26 mouse cellular contexts compared by ENCODE assay signal in the genomic region with DNA sequence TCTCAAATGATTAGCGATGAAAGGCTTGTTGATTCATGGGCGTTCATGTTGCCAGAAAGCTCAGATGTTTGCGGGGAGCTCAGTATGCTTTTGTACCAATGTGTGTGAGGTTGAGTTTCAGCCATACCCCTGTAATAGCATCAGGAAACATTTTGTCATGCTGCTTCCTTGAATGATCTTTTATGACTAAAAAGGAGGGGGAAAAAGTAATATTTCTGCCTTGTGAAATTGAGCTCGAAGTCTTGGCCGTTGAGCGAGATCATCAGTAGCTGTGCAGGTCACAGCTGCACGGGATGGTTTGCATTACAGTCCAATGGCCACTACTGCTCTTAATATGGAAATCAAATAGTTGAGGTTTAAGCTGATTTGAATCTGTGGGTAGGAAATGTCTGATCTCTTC.
DNase-seq lines count a peak whose midpoint lies in the region; ATAC-seq lines count a peak whose summit lies in the region.
"Had no signal": no experiment of that assay in that cellular context is flagged by ENCODE, and none has a peak within 500 bp of the region (broad histone marks: within the 10 kb centered on the region; RNA-seq: fewer than 3 reads in every experiment).

No protein-coding gene starts in this region.

- H3K27ac ChIP-seq in embryonic facial prominence, embryonic 11.5 days (replicated peaks; ENCODE audit: low read depth, low read length) = no peak overlapping the region
- H3K27ac ChIP-seq in embryonic facial prominence, embryonic 10.5 days (replicated peaks) = no peak overlapping the region
- no peak overlapping the region for H3K27ac ChIP-seq in limb, embryonic 11.5 days (replicated peaks; ENCODE audit: low read depth, low read length)
- no peak overlapping the region for H3K27ac ChIP-seq in limb, embryonic 10.5 days
- H3K27ac ChIP-seq: embryonic facial prominence, embryonic 12.5 days; embryonic facial prominence, embryonic 15.5 days; forebrain, embryonic 10.5 days; forebrain, embryonic 12.5 days had no signal

- no peaks in the 10 kb centered on the region for H3K36me3 ChIP-seq in embryonic facial prominence, embryonic 11.5 days (replicated peaks; ENCODE audit: control insufficient read depth, insufficient read depth, low read depth, low read length)
- no peaks in the 10 kb centered on the region for H3K36me3 ChIP-seq in embryonic facial prominence, embryonic 10.5 days (replicated peaks)
- no peaks in the 10 kb centered on the region for H3K36me3 ChIP-seq in limb, embryonic 11.5 days (ENCODE audit: control insufficient read depth, insufficient read depth, low read length)
- no peaks in the 10 kb centered on the region for H3K36me3 ChIP-seq in limb, embryonic 10.5 days
- H3K36me3 ChIP-seq: embryonic facial prominence, embryonic 12.5 days; embryonic facial prominence, embryonic 15.5 days; forebrain, embryonic 10.5 days; forebrain, embryonic 12.5 days; G1E had no signal

- no peaks in the 10 kb centered on the region for H3K4me1 ChIP-seq in embryonic facial prominence, embryonic 11.5 days (ENCODE audit: control insufficient read depth, insufficient read depth, low read length)
- no peaks in the 10 kb centered on the region for H3K4me1 ChIP-seq in embryonic facial prominence, embryonic 10.5 days
- no peaks in the 10 kb centered on the region for H3K4me1 ChIP-seq in limb, embryonic 11.5 days (ENCODE audit: control insufficient read depth, insufficient read depth, low read length)
- H3K4me1 ChIP-seq in limb, embryonic 10.5 days = no peaks in the 10 kb centered on the region
- H3K4me1 ChIP-seq: embryonic facial prominence, embryonic 15.5 days; forebrain, embryonic 10.5 days; forebrain, embryonic 12.5 days had no signal

- H3K4me3 ChIP-seq in embryonic facial prominence, embryonic 11.5 days (ENCODE audit: low read depth, low read length) = no peak overlapping the region
- no peak overlapping the region for H3K4me3 ChIP-seq in embryonic facial prominence, embryonic 10.5 days
- H3K4me3 ChIP-seq in limb, embryonic 11.5 days (ENCODE audit: low read depth, low read length) = no peak overlapping the region
- no peak overlapping the region for H3K4me3 ChIP-seq in limb, embryonic 10.5 days
- H3K4me3 ChIP-seq: embryonic facial prominence, embryonic 12.5 days; embryonic facial prominence, embryonic 15.5 days; erythroblast, embryonic 14.5 days; forebrain, embryonic 10.5 days; forebrain, embryonic 12.5 days had no signal

- no peaks in the 10 kb centered on the region for H3K9me3 ChIP-seq in embryonic facial prominence, embryonic 11.5 days (replicated peaks; ENCODE audit: control insufficient read depth, low read length)
- no peaks in the 10 kb centered on the region for H3K9me3 ChIP-seq in embryonic facial prominence, embryonic 10.5 days
- no peaks in the 10 kb centered on the region for H3K9me3 ChIP-seq in limb, embryonic 11.5 days (ENCODE audit: control insufficient read depth, low read length)
- no peaks in the 10 kb centered on the region for H3K9me3 ChIP-seq in limb, embryonic 10.5 days (replicated peaks)
- H3K9me3 ChIP-seq: embryonic facial prominence, embryonic 12.5 days; embryonic facial prominence, embryonic 15.5 days; forebrain, embryonic 12.5 days had no signal

- no peak overlapping the region for H3K9ac ChIP-seq in embryonic facial prominence, embryonic 11.5 days (replicated peaks; ENCODE audit: low read length)
- no peak overlapping the region for H3K9ac ChIP-seq in limb, embryonic 11.5 days (ENCODE audit: low read length)
- H3K9ac ChIP-seq: embryonic facial prominence, embryonic 12.5 days; embryonic facial prominence, embryonic 15.5 days; forebrain, embryonic 12.5 days had no signal

- no peak overlapping the region for H3K4me2 ChIP-seq in embryonic facial prominence, embryonic 11.5 days (ENCODE audit: low read depth, low read length)
- no peak overlapping the region for H3K4me2 ChIP-seq in limb, embryonic 11.5 days (ENCODE audit: low read depth, severe bottlenecking)
- H3K4me2 ChIP-seq: embryonic facial prominence, embryonic 12.5 days; embryonic facial prominence, embryonic 15.5 days; forebrain, embryonic 12.5 days had no signal

- H3K27me3 ChIP-seq in embryonic facial prominence, embryonic 11.5 days (ENCODE audit: control insufficient read depth, insufficient read depth, low read length) = no peaks in the 10 kb centered on the region
- H3K27me3 ChIP-seq in embryonic facial prominence, embryonic 10.5 days (replicated peaks; ENCODE audit: low read depth, poor library complexity, severe bottlenecking) = no peaks in the 10 kb centered on the region
- no peaks in the 10 kb centered on the region for H3K27me3 ChIP-seq in limb, embryonic 11.5 days (ENCODE audit: control insufficient read depth, insufficient read depth, low read length)
- H3K27me3 ChIP-seq in limb, embryonic 10.5 days (ENCODE audit: low read depth, poor library complexity, severe bottlenecking) = no peaks in the 10 kb centered on the region
- H3K27me3 ChIP-seq: CH12.LX; embryonic facial prominence, embryonic 12.5 days; embryonic facial prominence, embryonic 15.5 days; forebrain, embryonic 12.5 days; Patski had no signal

- 71% methylated on average over 7 of the region's 7 CpGs for WGBS in embryonic facial prominence, embryonic 11.5 days
- 79% methylated on average over 7 of the region's 7 CpGs for WGBS in embryonic facial prominence, embryonic 10.5 days
- WGBS in limb, embryonic 11.5 days = 78% methylated on average over 7 of the region's 7 CpGs
- WGBS in limb, embryonic 10.5 days = 87% methylated on average over 7 of the region's 7 CpGs

- DNase-seq in embryonic facial prominence, embryonic 11.5 days (ENCODE audit: low spot score) = peak; percentile 53
- DNase-seq in embryonic facial prominence, embryonic 10.5 days (ENCODE audit: low spot score) = no peak
- peak; percentile 19 for DNase-seq in limb, embryonic 11.5 days (ENCODE audit: low spot score)
- DNase-seq in limb, embryonic 10.5 days (ENCODE audit: low spot score) = no peak
- no peak for DNase-seq in neural tube, embryonic 10.5 days (ENCODE audit: extremely low spot score, low spot score)
- DNase-seq: adrenal gland, adult 8-10 months; adrenal gland, postnatal 14 days; adrenal gland, postnatal 36 days; B cell, adult 2 months; cerebellum, adult 11-12 months; cerebellum, adult 2 months; cerebellum, adult 9-10 months; cerebellum, postnatal 10 days; cerebellum, postnatal 25 days had no signal

- no peak for ATAC-seq in embryonic facial prominence, embryonic 11.5 days (replicated peaks; ENCODE audit: insufficient number of reproducible peaks, low FRiP score, low TSS enrichment, low read depth)
- no peak for ATAC-seq in limb, embryonic 11.5 days (ENCODE audit: insufficient number of reproducible peaks, low FRiP score, low TSS enrichment, low read depth)
- ATAC-seq: activated CD4-positive, CD25-positive, alpha-beta regulatory T cell, adult 4 months; CD4-positive, CD25-positive, alpha-beta regulatory T cell, adult 4 months; forebrain, embryonic 14.5 days; forebrain, embryonic 16.5 days; Patski had no signal

Comparison
In these comparisons a context has a peak if more than half of its experiments do, and no peak if none do; other contexts are left out.
1. DNase-seq: peak in embryonic facial prominence, embryonic 11.5 days (single experiment) and limb, embryonic 11.5 days (single experiment); none in embryonic facial prominence, embryonic 10.5 days (single experiment), limb, embryonic 10.5 days (single experiment) and neural tube, embryonic 10.5 days (single experiment).